Mouse (Mus musculus) bone marrow macrophage, adult 2 months (primary cell): ENCODE data around the gene Akap13.

Experiments
- CTCF ChIP-seq: IDR thresholded peaks from 2 replicates; pipeline ENCODE4 v1.5.1; 2012; ENCODE audit warnings: low read depth, mild to moderate bottlenecking, low read length, moderate library complexity
- POLR2A ChIP-seq: IDR thresholded peaks from 2 replicates; pipeline ENCODE4 v1.6.1; 2012; ENCODE audit warnings: mild to moderate bottlenecking, low read depth, low read length, borderline replicate concordance

- no peak for TF ChIP-seq CTCF
- TF ChIP-seq POLR2A, result no peak
Measured at GRCm38 (mm10) chr7:75561134-75561533, 105.8 kb downstream of the Akap13 start.
